Mouse (Mus musculus): ENCODE results near the gene Fxyd3. TPM values are rescaled to one million over a fixed set of nuclear protein-coding genes. Genes with fewer than 3 reads are reported as not detected.

The Fxyd3 gene
- polyA plus RNA-seq, 1 experiment from 2014 or later = 2.2 TPM

- peak within 1 kb of the TSS; percentile 30; the same call in 1 of the 2 replicates for H3K27ac ChIP-seq (replicated peaks)
- H3K4me3 ChIP-seq = peak within 1 kb of the TSS; percentile 44
- WGBS = 33% methylated on average over 10 of the region's 10 CpGs
- peaks cover 14% of the 10 kb centered on the region for H3K4me1 ChIP-seq
- ATAC-seq (ENCODE audit: extremely low read depth, insufficient number of reproducible peaks, low FRiP score, low TSS enrichment) = no peak
- H3K27me3 ChIP-seq (replicated peaks) = peaks cover 72% of the 10 kb centered on the region
- no peaks in the 10 kb centered on the region for H3K36me3 ChIP-seq
- H3K9me3 ChIP-seq = no peaks in the 10 kb centered on the region
- peak within 1 kb of the TSS; percentile 67 for H3K4me2 ChIP-seq
- peak within 1 kb of the TSS; percentile 54 for H3K9ac ChIP-seq
Observed at GRCm38 (mm10) chr7:31042431-31042910, 34.0 kb downstream of the Fxyd3 start, which contains the start of gene Fxyd5. Gene Fxyd5 (minus strand): TSS chr7:31042481.

- peak overlapping the region; percentile 67 for H3K4me2 ChIP-seq
- H3K9ac ChIP-seq = peak overlapping the region; percentile 54
- peak; percentile 51; the same call in 1 of the 2 replicates for ATAC-seq (ENCODE audit: extremely low read depth, insufficient number of reproducible peaks, low FRiP score, low TSS enrichment)
- H3K27me3 ChIP-seq (replicated peaks) = peaks cover 66% of the 10 kb centered on the region
- H3K27ac ChIP-seq (replicated peaks) = peak overlapping the region; percentile 30; the same call in 1 of the 2 replicates
- no peaks in the 10 kb centered on the region for H3K9me3 ChIP-seq
- peaks cover 14% of the 10 kb centered on the region for H3K4me1 ChIP-seq
- peak overlapping the region; percentile 44 for H3K4me3 ChIP-seq
- H3K36me3 ChIP-seq = no peaks in the 10 kb centered on the region
- 3% methylated on average over 27 of the region's 28 CpGs for WGBS
Observed at GRCm38 (mm10) chr7:31041662-31042315, 34.7 kb downstream of the Fxyd3 start.

DNA sequence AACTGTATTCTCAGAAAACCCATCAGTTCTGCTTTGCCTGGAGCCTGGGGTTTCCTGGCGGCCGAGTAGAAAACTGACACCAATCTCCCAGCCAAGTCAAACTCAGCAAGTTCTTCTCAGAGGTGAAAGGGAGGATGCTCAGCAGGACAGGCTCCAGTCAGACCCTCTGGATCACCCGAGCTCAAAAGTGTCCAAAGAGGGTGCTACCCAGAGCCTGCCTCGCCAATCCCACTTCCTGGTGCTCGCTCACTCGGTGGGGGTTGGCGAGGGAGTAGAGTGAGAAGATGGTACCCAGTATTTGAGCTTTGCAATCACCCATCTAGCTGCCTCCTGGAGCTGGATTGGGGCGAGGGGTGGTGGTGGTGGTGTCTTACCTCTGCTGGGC is 35.5 kb downstream of the Fxyd3 start:
- Histone ChIP-seq H3K9me3 (no peaks in the 10 kb centered on the region), H3K9ac (peak overlapping the region; percentile 54), H3K4me1 (peaks cover 14% of the 10 kb centered on the region), H3K27ac (replicated peaks) (no peak overlapping the region), H3K36me3 (no peaks in the 10 kb centered on the region), H3K4me3 (peak overlapping the region; percentile 44), H3K27me3 (replicated peaks) (peaks cover 63% of the 10 kb centered on the region), H3K4me2 (peak overlapping the region; percentile 67)
- WGBS = 31% methylated on average over 8 of the region's 8 CpGs
- no peak for ATAC-seq (ENCODE audit: extremely low read depth, insufficient number of reproducible peaks, low FRiP score, low TSS enrichment)

GRCm38 (mm10) chr7:31040281-31041022 is 36.1 kb downstream of the Fxyd3 start:
- Histone ChIP-seq H3K4me1 (peaks cover 14% of the 10 kb centered on the region), H3K4me3 (0 out of 2 replicates have a peak overlapping the region, but pooled peaks have one; percentile 44), H3K27ac (replicated peaks) (no peak overlapping the region), H3K9ac (no peak overlapping the region), H3K36me3 (no peaks in the 10 kb centered on the region), H3K4me2 (peak overlapping the region; percentile 67), H3K27me3 (replicated peaks) (peaks cover 60% of the 10 kb centered on the region), H3K9me3 (no peaks in the 10 kb centered on the region)
- no peak for ATAC-seq (ENCODE audit: extremely low read depth, insufficient number of reproducible peaks, low FRiP score, low TSS enrichment)
- 69% methylated on average over 12 of the region's 12 CpGs for WGBS

- Histone ChIP-seq H3K4me1 (peaks cover 14% of the 10 kb centered on the region), H3K27ac (replicated peaks) (no peak overlapping the region), H3K4me2 (no peak overlapping the region), H3K9ac (no peak overlapping the region), H3K36me3 (no peaks in the 10 kb centered on the region), H3K27me3 (replicated peaks) (peaks cover 46% of the 10 kb centered on the region), H3K9me3 (no peaks in the 10 kb centered on the region), H3K4me3 (no peak overlapping the region)
- no peak for ATAC-seq (ENCODE audit: extremely low read depth, insufficient number of reproducible peaks, low FRiP score, low TSS enrichment)
- WGBS = 79% methylated on average over 4 of the region's 4 CpGs
Observed at GRCm38 (mm10) chr7:31039011-31039410, 37.5 kb downstream of the Fxyd3 start.

GRCm38 (mm10) chr7:31037675-31038074 is 38.8 kb downstream of the Fxyd3 start:
- ATAC-seq (ENCODE audit: extremely low read depth, insufficient number of reproducible peaks, low FRiP score, low TSS enrichment) = no peak
- Histone ChIP-seq H3K4me1 (peaks cover 13% of the 10 kb centered on the region), H3K9me3 (no peaks in the 10 kb centered on the region), H3K27ac (replicated peaks) (no peak overlapping the region), H3K4me2 (no peak overlapping the region), H3K9ac (no peak overlapping the region), H3K36me3 (no peaks in the 10 kb centered on the region), H3K27me3 (replicated peaks) (peaks cover 32% of the 10 kb centered on the region), H3K4me3 (no peak overlapping the region)
- WGBS = 60% methylated on average over 2 of the region's 2 CpGs

- Histone ChIP-seq H3K27me3 (replicated peaks) (peaks cover 25% of the 10 kb centered on the region), H3K9me3 (no peaks in the 10 kb centered on the region), H3K4me3 (no peak overlapping the region), H3K4me1 (peaks cover 5% of the 10 kb centered on the region), H3K4me2 (no peak overlapping the region), H3K9ac (no peak overlapping the region), H3K27ac (replicated peaks) (no peak overlapping the region), H3K36me3 (no peaks in the 10 kb centered on the region)
- 75% methylated on average over 7 of the region's 7 CpGs for WGBS
- no peak for ATAC-seq (ENCODE audit: extremely low read depth, insufficient number of reproducible peaks, low FRiP score, low TSS enrichment)
Observed at GRCm38 (mm10) chr7:31036917-31037316, 39.6 kb downstream of the Fxyd3 start.

DNA sequence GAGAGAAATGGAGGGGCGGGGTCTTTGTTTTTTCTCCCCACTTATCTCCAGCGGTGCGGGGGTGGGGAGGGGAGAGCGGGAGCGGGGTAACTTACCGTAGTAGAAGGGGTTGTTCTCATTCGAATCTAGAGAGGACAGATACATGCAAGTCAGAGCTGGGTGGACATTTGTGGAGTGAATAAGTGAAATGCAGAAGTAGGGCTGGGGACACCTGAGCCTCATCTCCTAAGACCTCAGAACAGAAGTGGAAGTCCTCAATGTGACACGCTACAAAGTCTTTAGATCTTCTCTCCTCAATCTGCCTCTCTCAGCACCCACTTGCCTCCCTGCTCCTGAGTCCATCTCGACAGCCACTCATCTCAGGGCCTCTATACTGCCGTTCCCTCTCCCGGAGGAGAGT is 41.2 kb downstream of the Fxyd3 start:
- H3K4me2 ChIP-seq = no peak overlapping the region
- H3K36me3 ChIP-seq = no peaks in the 10 kb centered on the region
- no peak overlapping the region for H3K9ac ChIP-seq
- H3K4me3 ChIP-seq = no peak overlapping the region
- H3K4me1 ChIP-seq = no peaks in the 10 kb centered on the region; the same call in 1 of the 2 replicates
- no peak for ATAC-seq (ENCODE audit: extremely low read depth, insufficient number of reproducible peaks, low FRiP score, low TSS enrichment)
- H3K27me3 ChIP-seq (replicated peaks) = peaks cover 9% of the 10 kb centered on the region
- no peaks in the 10 kb centered on the region for H3K9me3 ChIP-seq
- WGBS = 61% methylated on average over 11 of the region's 11 CpGs
- H3K27ac ChIP-seq (replicated peaks) = no peak overlapping the region

- no peak overlapping the region for H3K4me2 ChIP-seq
- H3K4me3 ChIP-seq = no peak overlapping the region
- H3K4me1 ChIP-seq = no peaks in the 10 kb centered on the region; the same call in 1 of the 2 replicates
- H3K27me3 ChIP-seq (replicated peaks) = peaks cover 4% of the 10 kb centered on the region; the same call in 1 of the 2 replicates
- H3K9ac ChIP-seq = no peak overlapping the region
- WGBS = 51% methylated on average over 11 of the region's 11 CpGs
- H3K27ac ChIP-seq (replicated peaks) = no peak overlapping the region
- H3K36me3 ChIP-seq = no peaks in the 10 kb centered on the region
- no peak for ATAC-seq (ENCODE audit: extremely low read depth, insufficient number of reproducible peaks, low FRiP score, low TSS enrichment)
- H3K9me3 ChIP-seq = no peaks in the 10 kb centered on the region
Observed at GRCm38 (mm10) chr7:31034789-31035188, 41.7 kb downstream of the Fxyd3 start.

GRCm38 (mm10) chr7:31033409-31034165 is 42.9 kb downstream of the Fxyd3 start:
- Histone ChIP-seq H3K36me3 (no peaks in the 10 kb centered on the region), H3K9ac (no peak overlapping the region), H3K4me1 (no peaks in the 10 kb centered on the region; the same call in 1 of the 2 replicates), H3K4me3 (no peak overlapping the region), H3K4me2 (no peak overlapping the region), H3K9me3 (no peaks in the 10 kb centered on the region), H3K27ac (replicated peaks) (0 out of 2 replicates have a peak overlapping the region, but pooled peaks have one; percentile 12), H3K27me3 (replicated peaks) (no peaks in the 10 kb centered on the region)
- 55% methylated on average over 9 of the region's 9 CpGs for WGBS
- no peak for ATAC-seq (ENCODE audit: extremely low read depth, insufficient number of reproducible peaks, low FRiP score, low TSS enrichment)

DNA sequence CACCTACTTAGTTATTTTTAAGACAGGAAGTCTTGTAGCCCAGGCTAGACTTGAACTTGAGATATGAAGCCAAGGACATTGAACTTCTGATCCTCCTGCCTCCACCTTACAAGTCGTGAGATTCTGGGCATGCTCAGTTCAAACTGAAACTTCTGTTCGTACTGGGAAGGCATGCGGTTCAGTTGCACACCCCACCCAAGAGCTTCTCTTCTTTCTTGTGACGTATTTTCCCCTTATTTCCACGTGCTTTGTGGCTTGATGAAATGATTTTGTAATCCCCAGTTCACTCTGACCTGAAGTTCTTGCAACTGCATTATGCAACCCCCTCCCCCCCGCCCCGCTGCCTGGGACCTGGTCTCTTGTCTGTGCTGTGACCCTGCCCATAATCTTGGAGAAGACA is 44.8 kb downstream of the Fxyd3 start:
- ATAC-seq (ENCODE audit: extremely low read depth, insufficient number of reproducible peaks, low FRiP score, low TSS enrichment) = no peak
- Histone ChIP-seq H3K4me3 (no peak overlapping the region), H3K27me3 (replicated peaks) (no peaks in the 10 kb centered on the region), H3K9ac (no peak overlapping the region), H3K4me2 (no peak overlapping the region), H3K9me3 (no peaks in the 10 kb centered on the region), H3K36me3 (no peaks in the 10 kb centered on the region), H3K4me1 (no peaks in the 10 kb centered on the region; the same call in 1 of the 2 replicates), H3K27ac (replicated peaks) (no peak overlapping the region)
- WGBS = 78% methylated on average over 7 of the region's 7 CpGs

Data from heart, embryonic 13.5 days (tissue).